Mouse (Mus musculus): Measurements from ENCODE around the gene Snx27. TPM values are rescaled to one million over a fixed set of nuclear protein-coding genes. Genes with fewer than 3 reads are reported as not detected.

Snx27 gene
- polyA plus RNA-seq, 1 experiment = 17.4 TPM

- TF ChIP-seq TCF12 (IDR thresholded peaks at IDR 0.05; ENCODE audit: insufficient read depth, poor library complexity, severe bottlenecking) = no peak
- TF ChIP-seq MAX (IDR thresholded peaks at IDR 0.05; ENCODE audit: low read depth) = no peak
- TF ChIP-seq POLR2AphosphoS2 (IDR thresholded peaks at IDR 0.05; ENCODE audit: insufficient read length, low read depth) = no peak
- no peak for TF ChIP-seq POLR2A (IDR thresholded peaks at IDR 0.05; ENCODE audit: insufficient read length, low read depth)
- TF ChIP-seq MYOD1 (IDR thresholded peaks at IDR 0.05; ENCODE audit: control insufficient read depth in 1 of 3, insufficient read length in 2 of 3, low read depth in 2 of 3) = no peak
- no peak for TF ChIP-seq E2F4 (IDR thresholded peaks at IDR 0.05; ENCODE audit: insufficient read depth)
- no peak for TF ChIP-seq MYOG (IDR thresholded peaks at IDR 0.05; ENCODE audit: control insufficient read depth in 1 of 3, insufficient read depth in 1 of 3, insufficient read length in 2 of 3, low read depth in 2 of 3)
- no peak for TF ChIP-seq CEBPB (IDR thresholded peaks at IDR 0.05; ENCODE audit: insufficient read depth, poor library complexity, severe bottlenecking)
- TF ChIP-seq TCF3 (IDR thresholded peaks at IDR 0.05; ENCODE audit: insufficient read length, low read depth) = no peak
- TF ChIP-seq REST (IDR thresholded peaks at IDR 0.05; ENCODE audit: insufficient read depth, insufficient read length) = no peak
- no peak for TF ChIP-seq SRF (IDR thresholded peaks at IDR 0.05; ENCODE audit: control insufficient read depth, insufficient read length, low read depth)
- no peak for TF ChIP-seq USF1 (IDR thresholded peaks at IDR 0.05; ENCODE audit: low read depth)
- H3K4me2 ChIP-seq (ENCODE audit: low read depth) = no peak overlapping the region
- no peaks in the 10 kb centered on the region for H3K36me3 ChIP-seq (ENCODE audit: control insufficient read depth, insufficient read depth)
- no peak overlapping the region for H3ac ChIP-seq (ENCODE audit: control insufficient read depth, insufficient read length)
- no peak overlapping the region for H3K4me3 ChIP-seq
- no peaks in the 10 kb centered on the region for H3K27me3 ChIP-seq (ENCODE audit: control insufficient read depth, insufficient read depth, insufficient read length)
- H3K79me2 ChIP-seq (ENCODE audit: control insufficient read depth, insufficient read depth) = no peaks in the 10 kb centered on the region
These were observed 29.3 kb upstream of the Snx27 start for GRCm38 (mm10) chr3:94611834-94612233.

GRCm38 (mm10) chr3:94611343-94611742, 28.8 kb upstream of the Snx27 start:
- H3K36me3 ChIP-seq (ENCODE audit: control insufficient read depth, insufficient read depth) = no peaks in the 10 kb centered on the region
- H3K4me2 ChIP-seq (ENCODE audit: low read depth) = no peak overlapping the region
- H3K79me2 ChIP-seq (ENCODE audit: control insufficient read depth, insufficient read depth) = no peaks in the 10 kb centered on the region
- no peaks in the 10 kb centered on the region for H3K27me3 ChIP-seq (ENCODE audit: control insufficient read depth, insufficient read depth, insufficient read length)
- H3ac ChIP-seq (ENCODE audit: control insufficient read depth, insufficient read length) = no peak overlapping the region
- TF ChIP-seq TCF3 (IDR thresholded peaks at IDR 0.05; ENCODE audit: insufficient read length, low read depth) (no peak), CEBPB (IDR thresholded peaks at IDR 0.05; ENCODE audit: insufficient read depth, poor library complexity, severe bottlenecking) (no peak), REST (IDR thresholded peaks at IDR 0.05; ENCODE audit: insufficient read depth, insufficient read length) (no peak), MYOG (IDR thresholded peaks at IDR 0.05; ENCODE audit: control insufficient read depth in 1 of 3, insufficient read depth in 1 of 3, insufficient read length in 2 of 3, low read depth in 2 of 3) (no peak), MYOD1 (IDR thresholded peaks at IDR 0.05; ENCODE audit: control insufficient read depth in 1 of 3, insufficient read length in 2 of 3, low read depth in 2 of 3) (no peak), SRF (IDR thresholded peaks at IDR 0.05; ENCODE audit: control insufficient read depth, insufficient read length, low read depth) (no peak), MAX (IDR thresholded peaks at IDR 0.05; ENCODE audit: low read depth) (no peak)
- no peak overlapping the region for H3K4me3 ChIP-seq

GRCm38 (mm10) chr3:94610581-94610980, 28.1 kb upstream of the Snx27 start:
- no peaks in the 10 kb centered on the region for H3K79me2 ChIP-seq (ENCODE audit: control insufficient read depth, insufficient read depth)
- no peak overlapping the region for H3K4me3 ChIP-seq
- H3K4me2 ChIP-seq (ENCODE audit: low read depth) = no peak overlapping the region
- TF ChIP-seq POLR2AphosphoS2 (IDR thresholded peaks at IDR 0.05; ENCODE audit: insufficient read length, low read depth) (no peak), MYOG (IDR thresholded peaks at IDR 0.05; ENCODE audit: control insufficient read depth in 1 of 3, insufficient read depth in 1 of 3, insufficient read length in 2 of 3, low read depth in 2 of 3) (peak in 1 of 3 experiments; percentile 33)
- H3K36me3 ChIP-seq (ENCODE audit: control insufficient read depth, insufficient read depth) = no peaks in the 10 kb centered on the region
- H3K27me3 ChIP-seq (ENCODE audit: control insufficient read depth, insufficient read depth, insufficient read length) = no peaks in the 10 kb centered on the region
- H3ac ChIP-seq (ENCODE audit: control insufficient read depth, insufficient read length) = no peak overlapping the region

- no peak for TF ChIP-seq TCF12 (IDR thresholded peaks at IDR 0.05; ENCODE audit: insufficient read depth, poor library complexity, severe bottlenecking)
- TF ChIP-seq SRF (IDR thresholded peaks at IDR 0.05; ENCODE audit: control insufficient read depth, insufficient read length, low read depth) = no peak
- TF ChIP-seq MAX (IDR thresholded peaks at IDR 0.05; ENCODE audit: low read depth) = no peak
- no peak for TF ChIP-seq REST (IDR thresholded peaks at IDR 0.05; ENCODE audit: insufficient read depth, insufficient read length)
- TF ChIP-seq USF1 (IDR thresholded peaks at IDR 0.05; ENCODE audit: low read depth) = no peak
- TF ChIP-seq TCF3 (IDR thresholded peaks at IDR 0.05; ENCODE audit: insufficient read length, low read depth) = no peak
- TF ChIP-seq MYOD1 (IDR thresholded peaks at IDR 0.05; ENCODE audit: control insufficient read depth in 1 of 3, insufficient read length in 2 of 3, low read depth in 2 of 3) = no peak
- no peak for TF ChIP-seq CEBPB (IDR thresholded peaks at IDR 0.05; ENCODE audit: insufficient read depth, poor library complexity, severe bottlenecking)
- no peak for TF ChIP-seq POLR2AphosphoS2 (IDR thresholded peaks at IDR 0.05; ENCODE audit: insufficient read length, low read depth)
- TF ChIP-seq POLR2A (IDR thresholded peaks at IDR 0.05; ENCODE audit: insufficient read length, low read depth) = no peak
- TF ChIP-seq E2F4 (IDR thresholded peaks at IDR 0.05; ENCODE audit: insufficient read depth) = no peak
- no peak for TF ChIP-seq MYOG (IDR thresholded peaks at IDR 0.05; ENCODE audit: control insufficient read depth in 1 of 3, insufficient read depth in 1 of 3, insufficient read length in 2 of 3, low read depth in 2 of 3)
These were observed 27.1 kb upstream of the Snx27 start for GRCm38 (mm10) chr3:94609621-94610020.

GRCm38 (mm10) chr3:94601959-94602358, 19.4 kb upstream of the Snx27 start:
- no peaks in the 10 kb centered on the region for H3K27me3 ChIP-seq (ENCODE audit: control insufficient read depth, insufficient read depth, insufficient read length)
- H3K36me3 ChIP-seq (ENCODE audit: control insufficient read depth, insufficient read depth) = no peaks in the 10 kb centered on the region
- H3K4me3 ChIP-seq = no peak overlapping the region
- H3K4me2 ChIP-seq (ENCODE audit: low read depth) = peak overlapping the region; percentile 40
- no peaks in the 10 kb centered on the region for H3K79me2 ChIP-seq (ENCODE audit: control insufficient read depth, insufficient read depth)
- TF ChIP-seq REST (IDR thresholded peaks at IDR 0.05; ENCODE audit: insufficient read depth, insufficient read length) (no peak), MAX (IDR thresholded peaks at IDR 0.05; ENCODE audit: low read depth) (no peak), USF1 (IDR thresholded peaks at IDR 0.05; ENCODE audit: low read depth) (no peak), TCF12 (IDR thresholded peaks at IDR 0.05; ENCODE audit: insufficient read depth, poor library complexity, severe bottlenecking) (no peak), E2F4 (IDR thresholded peaks at IDR 0.05; ENCODE audit: insufficient read depth) (no peak), POLR2AphosphoS2 (IDR thresholded peaks at IDR 0.05; ENCODE audit: insufficient read length, low read depth) (no peak), MYOG (IDR thresholded peaks at IDR 0.05; ENCODE audit: control insufficient read depth in 1 of 3, insufficient read depth in 1 of 3, insufficient read length in 2 of 3, low read depth in 2 of 3) (no peak), TCF3 (IDR thresholded peaks at IDR 0.05; ENCODE audit: insufficient read length, low read depth) (no peak), POLR2A (IDR thresholded peaks at IDR 0.05; ENCODE audit: insufficient read length, low read depth) (no peak), SRF (IDR thresholded peaks at IDR 0.05; ENCODE audit: control insufficient read depth, insufficient read length, low read depth) (no peak), MYOD1 (IDR thresholded peaks at IDR 0.05; ENCODE audit: control insufficient read depth in 1 of 3, insufficient read length in 2 of 3, low read depth in 2 of 3) (no peak), CEBPB (IDR thresholded peaks at IDR 0.05; ENCODE audit: insufficient read depth, poor library complexity, severe bottlenecking) (no peak)
- H3ac ChIP-seq (ENCODE audit: control insufficient read depth, insufficient read length) = no peak overlapping the region

More at GRCm38 (mm10) chr3:94609621-94610020, 27.1 kb upstream of the Snx27 start:
- H3K4me2 ChIP-seq (ENCODE audit: low read depth) = no peak overlapping the region
- H3K4me3 ChIP-seq = no peak overlapping the region
- H3K27me3 ChIP-seq (ENCODE audit: control insufficient read depth, insufficient read depth, insufficient read length) = no peaks in the 10 kb centered on the region
- no peaks in the 10 kb centered on the region for H3K36me3 ChIP-seq (ENCODE audit: control insufficient read depth, insufficient read depth)
- no peak overlapping the region for H3ac ChIP-seq (ENCODE audit: control insufficient read depth, insufficient read length)
- H3K79me2 ChIP-seq (ENCODE audit: control insufficient read depth, insufficient read depth) = no peaks in the 10 kb centered on the region
